ENCODE assay signal across 8 mouse cellular contexts in the genomic region with DNA sequence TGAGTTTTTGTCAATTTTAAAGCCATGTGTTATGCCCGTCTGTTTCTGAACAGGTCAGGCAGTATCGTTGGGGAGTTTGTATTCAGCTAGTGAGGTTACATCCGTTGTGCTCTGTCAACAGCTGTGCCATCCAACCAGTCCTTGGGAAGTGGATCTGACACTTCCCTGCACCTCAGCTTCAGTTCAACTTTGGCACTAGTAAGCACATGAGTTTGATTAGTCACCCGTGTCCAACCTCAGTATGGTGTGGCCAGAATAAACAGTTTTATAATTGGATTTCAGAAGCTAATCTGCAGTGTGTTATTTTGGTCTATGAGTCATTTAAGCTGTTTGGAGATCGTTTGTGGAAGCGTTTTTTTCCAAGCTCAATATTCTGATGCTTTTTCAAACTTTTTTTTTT. TPM values are rescaled to one million over a fixed set of nuclear protein-coding genes. Genes with fewer than 3 reads are reported as not detected.
"Had no signal": no experiment of that assay in that cellular context is flagged by ENCODE, and none has a peak within 500 bp of the region (broad histone marks: within the 10 kb centered on the region; RNA-seq: fewer than 3 reads in every experiment).

No protein-coding gene starts in this region.

- DNase-seq: kidney, adult 11 months; kidney, adult 9 months; kidney, postnatal 10 days; lung, adult 18-20 months; spleen, adult 18-20 months; thymus, adult 18-20 months; thymus, postnatal 14 days had no signal

RNA-seq across cellular contexts. Expression of a gene that starts 35.8 kb away (rescaled TPM):
- total RNA-seq: megakaryocyte-erythroid progenitor cell, adult 5-6 weeks had no signal
